Mouse (Mus musculus): ENCODE results near the gene Tor1b.

- TF ChIP-seq CTCF (IDR thresholded peaks at IDR 0.05; ENCODE audit: control insufficient read depth, insufficient read depth, low read length) (no peak), POLR2A (IDR thresholded peaks at IDR 0.05; ENCODE audit: borderline replicate concordance, control insufficient read depth, low read depth, low read length) (no peak)
These were observed 53.7 kb downstream of the Tor1b start for GRCm38 (mm10) chr2:31006434-31006833.

All from bone marrow, adult 2 months (tissue).